Mouse (Mus musculus) midbrain, embryonic 16.5 days (tissue): ENCODE data around the gene Rgs13. TPM values are rescaled to one million over a fixed set of nuclear protein-coding genes. Genes with fewer than 3 reads are reported as not detected.
"Not testable (repeated sequence)": the region's sequence is repeated elsewhere in the genome, so short reads cannot be mapped to it uniquely, and the experiment has no call there.

Source experiments
- ATAC-seq: fragments of 200-750 bp; cut with Nextera tagmentation; 2 replicates; pipeline ENCODE4 v1.8.0; 2017; ENCODE audit warnings: moderate TSS enrichment
- H3K27ac ChIP-seq: fragments of 300-500 bp; sonication (generic); 2 replicates; pipeline ENCODE4 v1.5.1; 2014; ENCODE audit warnings: mild to moderate bottlenecking, low read length, mixed read lengths
- H3K27me3 ChIP-seq: fragments of 300-500 bp; sonication (generic); 2 replicates; pipeline ENCODE4 v1.6.1; 2014; ENCODE audit warnings: low read depth, low read length, mixed read lengths; ENCODE audit not compliant: control insufficient read depth, insufficient read depth
- H3K36me3 ChIP-seq: fragments of 300-500 bp; sonication (generic); 2 replicates; pipeline ENCODE4 v1.6.1; 2014; ENCODE audit warnings: mild to moderate bottlenecking, low read length, moderate library complexity, mixed read lengths; ENCODE audit not compliant: control insufficient read depth, insufficient read depth
- H3K4me1 ChIP-seq: fragments of 300-500 bp; sonication (generic); 2 replicates; pipeline ENCODE4 v1.6.1; 2014; ENCODE audit warnings: mild to moderate bottlenecking, low read length, mixed read lengths; ENCODE audit not compliant: control insufficient read depth, insufficient read depth
- H3K4me2 ChIP-seq: fragments of 300-500 bp; sonication (generic); 2 replicates; pipeline ENCODE4 v1.6.1; 2014; ENCODE audit warnings: mild to moderate bottlenecking, low read length, mixed read lengths
- H3K4me3 ChIP-seq: fragments of 300-500 bp; sonication (generic); 2 replicates; pipeline ENCODE4 v1.5.1; 2014; ENCODE audit warnings: low read depth, mild to moderate bottlenecking, low read length, moderate library complexity, mixed read lengths
- H3K9ac ChIP-seq: fragments of 300-500 bp; sonication (generic); 2 replicates; pipeline ENCODE4 v1.6.1; 2014; ENCODE audit warnings: low read depth, low read length, mixed read lengths
- H3K9me3 ChIP-seq: fragments of 300-500 bp; sonication (generic); replicated peaks from 2 replicates; pipeline ENCODE4 v1.6.1; 2014; ENCODE audit warnings: mild to moderate bottlenecking, low read length, mixed read lengths; ENCODE audit not compliant: control insufficient read depth, poor library complexity, severe bottlenecking
- WGBS: fragments of 180-500 bp; shearing (Covaris S2); extraction: QIAGEN DNeasy Blood & Tissue Kit; methylation state at CpG from one replicate; pipeline ENCODE4 v1.1.7; 2014; 5-methylcytosine and 5-hydroxymethylcytosine counted together
- polyA plus RNA-seq: library from polyadenylated mRNA; unstranded; fragments of >200 nt; fragmentation: Nextera tagmentation; extraction: Ambion mirVana; gene quantifications from 2 replicates; pipeline ENCODE4 v1.2.1, GENCODE M21; 2015

Gene Rgs13
- polyA plus RNA-seq, 1 experiment from 2014 or later, result 0.79 TPM

GRCm38 (mm10) chr1:144168921-144169320 lies 8.3 kb downstream of the Rgs13 start:
- no peaks in the 10 kb centered on the region for H3K9me3 ChIP-seq
- no peak overlapping the region for H3K9ac ChIP-seq
- no peak overlapping the region for H3K4me3 ChIP-seq
- no peaks in the 10 kb centered on the region for H3K27me3 ChIP-seq
- 72% methylated on average over 4 of the region's 4 CpGs for WGBS
- no peak overlapping the region for H3K27ac ChIP-seq
- ATAC-seq, result no peak
- H3K4me2 ChIP-seq, result no peak overlapping the region
- H3K4me1 ChIP-seq, result no peaks in the 10 kb centered on the region
- H3K36me3 ChIP-seq, result no peaks in the 10 kb centered on the region

- Histone ChIP-seq H3K9ac (no peak overlapping the region), H3K27ac (no peak overlapping the region), H3K4me1 (no peaks in the 10 kb centered on the region), H3K27me3 (no peaks in the 10 kb centered on the region), H3K36me3 (no peaks in the 10 kb centered on the region), H3K9me3 (no peaks in the 10 kb centered on the region), H3K4me3 (no peak overlapping the region), H3K4me2 (no peak overlapping the region)
- ATAC-seq, result no peak
- WGBS, result 77% methylated on average over 1 of the region's 1 CpGs
Measured at GRCm38 (mm10) chr1:144167761-144168160, 9.4 kb downstream of the Rgs13 start.

- H3K9me3 ChIP-seq, result no peaks in the 10 kb centered on the region
- no peaks in the 10 kb centered on the region for H3K4me1 ChIP-seq
- 87% methylated on average over 5 of the region's 5 CpGs for WGBS
Measured at GRCm38 (mm10) chr1:144166897-144167296, 10.3 kb downstream of the Rgs13 start.

GRCm38 (mm10) chr1:144166275-144166674 lies 10.9 kb downstream of the Rgs13 start:
- Histone ChIP-seq H3K4me3 (no peak overlapping the region), H3K4me2 (no peak overlapping the region), H3K4me1 (no peaks in the 10 kb centered on the region), H3K9me3 (no peaks in the 10 kb centered on the region), H3K9ac (no peak overlapping the region), H3K27ac (no peak overlapping the region), H3K36me3 (no peaks in the 10 kb centered on the region), H3K27me3 (no peaks in the 10 kb centered on the region)
- no peak for ATAC-seq
- WGBS, result 97% methylated on average over 2 of the region's 2 CpGs

More at GRCm38 (mm10) chr1:144166897-144167296, 10.3 kb downstream of the Rgs13 start:
- Histone ChIP-seq H3K4me2 (no peak overlapping the region), H3K27ac (no peak overlapping the region), H3K9ac (no peak overlapping the region), H3K4me3 (no peak overlapping the region), H3K27me3 (no peaks in the 10 kb centered on the region), H3K36me3 (no peaks in the 10 kb centered on the region)
- ATAC-seq, result no peak

- Histone ChIP-seq H3K9ac (no peak overlapping the region), H3K4me1 (peaks cover 12% of the 10 kb centered on the region), H3K4me3 (no peak overlapping the region), H3K9me3 (no peaks in the 10 kb centered on the region), H3K27ac (peak overlapping the region; percentile 66), H3K36me3 (no peaks in the 10 kb centered on the region), H3K4me2 (no peak overlapping the region), H3K27me3 (no peaks in the 10 kb centered on the region)
- peak; percentile 9; the same call in 1 of the 2 replicates for ATAC-seq
- WGBS, result 42% methylated on average over 1 of the region's 1 CpGs
Measured at GRCm38 (mm10) chr1:144152526-144152925, 24.6 kb downstream of the Rgs13 start.

- H3K27ac ChIP-seq, result peak overlapping the region; percentile 66
- ATAC-seq, result peak; percentile 63; the same call in 1 of the 2 replicates
- WGBS, result 75% methylated on average over 1 of the region's 1 CpGs
Measured at GRCm38 (mm10) chr1:144152184-144152525, 25.0 kb downstream of the Rgs13 start.

GRCm38 (mm10) chr1:144151401-144152183 lies 25.6 kb downstream of the Rgs13 start:
- Histone ChIP-seq H3K27me3 (no peaks in the 10 kb centered on the region), H3K4me3 (no peak overlapping the region), H3K4me1 (peaks cover 12% of the 10 kb centered on the region), H3K4me2 (no peak overlapping the region), H3K27ac (peak overlapping the region; percentile 66), H3K9ac (0 out of 2 replicates have a peak overlapping the region, but pooled peaks have one; percentile 25), H3K9me3 (no peaks in the 10 kb centered on the region), H3K36me3 (no peaks in the 10 kb centered on the region)
- 45% methylated on average over 5 of the region's 5 CpGs for WGBS
- peak; percentile 97 for ATAC-seq

More at GRCm38 (mm10) chr1:144152184-144152525, 25.0 kb downstream of the Rgs13 start:
- 0 out of 2 replicates have a peak overlapping the region, but pooled peaks have one; percentile 25 for H3K9ac ChIP-seq
- H3K36me3 ChIP-seq, result no peaks in the 10 kb centered on the region
- no peak overlapping the region for H3K4me2 ChIP-seq
- peaks cover 12% of the 10 kb centered on the region for H3K4me1 ChIP-seq
- H3K4me3 ChIP-seq, result no peak overlapping the region
- H3K27me3 ChIP-seq, result no peaks in the 10 kb centered on the region
- no peaks in the 10 kb centered on the region for H3K9me3 ChIP-seq

GRCm38 (mm10) chr1:144149997-144150396 lies 27.2 kb downstream of the Rgs13 start:
- WGBS, result 89% methylated on average over 3 of the region's 3 CpGs
- Histone ChIP-seq H3K9ac (no peak overlapping the region), H3K9me3 (no peaks in the 10 kb centered on the region), H3K36me3 (no peaks in the 10 kb centered on the region), H3K4me1 (peaks cover 12% of the 10 kb centered on the region), H3K27me3 (no peaks in the 10 kb centered on the region), H3K4me2 (no peak overlapping the region), H3K27ac (no peak overlapping the region), H3K4me3 (no peak overlapping the region)
- ATAC-seq, result no peak

- H3K36me3 ChIP-seq, H3K9ac ChIP-seq, H3K9me3 ChIP-seq, H3K27ac ChIP-seq, H3K4me2 ChIP-seq, H3K4me1 ChIP-seq, ATAC-seq, H3K27me3 ChIP-seq, H3K4me3 ChIP-seq: not testable (repeated sequence)
- WGBS, result 81% methylated on average over 2 of the region's 2 CpGs
Measured at GRCm38 (mm10) chr1:144141398-144141797, 35.8 kb downstream of the Rgs13 start.
